Mouse (Mus musculus) lung, postnatal 4 days (tissue): ENCODE measurements around the gene Plch2.

Source experiments
- DNase-seq, 2 experiments: peaks; one replicate each; pipeline ENCODE4 v3.0.0; 2021

Plch2 gene

DNA sequence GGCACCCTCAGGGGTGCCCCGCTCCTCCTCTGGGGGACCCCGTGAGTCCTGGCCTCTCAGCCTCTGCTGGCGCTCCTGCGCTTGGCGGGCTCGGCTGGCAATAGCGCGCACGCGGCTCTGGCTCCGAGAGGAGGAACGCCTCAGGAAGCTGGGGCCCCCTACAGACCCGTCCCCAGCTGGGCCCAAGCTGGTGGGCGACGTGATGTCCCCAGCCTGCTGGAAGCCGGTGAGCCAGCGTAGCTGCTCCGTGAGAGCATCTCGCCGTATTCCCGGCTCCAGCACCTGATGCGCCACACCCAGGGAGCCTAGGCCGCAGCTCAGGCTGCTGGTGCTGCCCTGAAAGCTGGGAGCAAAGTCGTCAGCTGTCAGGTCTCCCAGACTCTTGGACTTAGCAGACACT, 72.8 kb downstream of the Plch2 start:
- no peak for DNase-seq

DNA sequence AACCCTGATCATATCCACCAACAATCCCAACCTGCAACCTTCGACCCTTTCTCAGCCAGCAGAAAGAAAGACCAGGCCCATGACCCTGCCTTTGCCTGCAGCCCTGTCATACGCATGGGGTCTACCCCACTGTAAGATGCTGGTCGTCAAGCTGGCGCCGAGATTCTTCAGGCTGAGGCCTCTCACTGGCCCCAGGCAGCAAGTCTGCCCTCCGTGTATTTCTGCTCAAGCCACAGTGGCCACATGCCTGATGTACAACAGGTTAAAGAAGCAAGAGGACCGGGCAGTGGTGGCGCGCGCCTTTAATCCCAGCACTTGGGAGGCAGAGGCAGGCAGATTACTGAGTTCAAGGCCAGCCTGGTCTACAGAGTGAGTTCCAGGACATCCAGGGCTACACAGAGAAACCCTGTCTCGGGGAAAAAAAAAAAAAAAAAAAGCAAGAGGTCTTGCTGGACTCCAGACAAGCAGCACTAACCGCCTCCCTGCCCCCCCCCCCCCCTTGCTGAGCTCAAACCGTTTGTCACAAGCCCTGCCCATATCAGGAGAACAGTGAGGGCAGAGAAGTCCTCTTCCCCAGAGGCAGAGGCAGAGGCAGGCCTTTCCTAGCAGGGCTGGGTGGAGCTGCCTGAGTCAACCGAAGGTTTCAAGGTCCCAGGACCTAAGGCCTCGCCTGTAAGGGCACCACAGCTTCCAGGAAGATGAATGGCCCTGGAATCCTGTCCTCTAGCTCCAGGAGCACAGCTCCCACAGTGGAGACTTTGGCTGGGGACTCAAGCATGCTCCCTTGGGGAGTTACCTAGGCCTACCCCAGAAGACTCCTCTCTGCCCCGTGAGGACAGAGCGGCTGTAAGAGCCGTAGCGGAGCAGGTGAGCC, 74.1 kb downstream of the Plch2 start:
- no peak for DNase-seq

DNA sequence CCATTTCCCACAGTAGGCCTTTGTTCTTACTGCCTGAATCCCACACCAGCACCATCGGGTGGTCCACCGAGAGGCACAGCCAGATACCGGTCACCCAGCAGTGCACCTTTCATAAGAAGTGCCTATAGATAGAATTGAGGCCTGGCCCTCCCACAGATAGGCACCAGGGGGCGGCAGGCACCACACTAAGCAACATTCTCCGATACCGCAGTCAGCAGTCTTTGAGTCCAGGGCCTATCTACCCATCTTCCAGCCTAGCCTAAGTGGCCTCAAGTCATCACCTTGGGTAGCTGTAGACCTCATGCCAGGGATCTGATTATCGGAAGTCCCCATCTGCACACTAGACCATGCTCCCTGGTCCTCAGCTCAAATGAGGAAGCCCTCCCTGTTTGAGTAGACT, 75.1 kb downstream of the Plch2 start:
- DNase-seq: peak; percentile 70 to 71

DNA sequence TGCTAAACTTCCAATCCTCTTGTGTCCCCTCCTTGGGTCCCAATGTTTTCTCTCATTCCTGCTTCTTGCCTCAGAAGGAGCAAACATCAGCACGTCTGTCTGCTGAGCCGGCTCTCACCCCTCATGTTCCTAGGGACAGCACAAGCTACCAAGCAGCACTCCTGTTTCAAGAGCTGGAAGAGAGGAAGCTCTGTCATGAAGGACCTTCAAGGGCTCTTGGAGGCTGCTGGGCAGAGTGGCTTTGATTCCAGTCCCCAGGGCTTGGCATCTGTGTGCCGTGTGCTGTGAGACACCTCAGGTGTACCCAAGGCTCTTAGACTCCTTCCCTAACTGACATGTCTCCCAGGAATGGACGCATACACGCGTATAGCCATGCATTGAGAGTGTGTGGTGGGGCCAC, 75.5 kb downstream of the Plch2 start:
- peak; percentile 45 to 66 for DNase-seq

DNA sequence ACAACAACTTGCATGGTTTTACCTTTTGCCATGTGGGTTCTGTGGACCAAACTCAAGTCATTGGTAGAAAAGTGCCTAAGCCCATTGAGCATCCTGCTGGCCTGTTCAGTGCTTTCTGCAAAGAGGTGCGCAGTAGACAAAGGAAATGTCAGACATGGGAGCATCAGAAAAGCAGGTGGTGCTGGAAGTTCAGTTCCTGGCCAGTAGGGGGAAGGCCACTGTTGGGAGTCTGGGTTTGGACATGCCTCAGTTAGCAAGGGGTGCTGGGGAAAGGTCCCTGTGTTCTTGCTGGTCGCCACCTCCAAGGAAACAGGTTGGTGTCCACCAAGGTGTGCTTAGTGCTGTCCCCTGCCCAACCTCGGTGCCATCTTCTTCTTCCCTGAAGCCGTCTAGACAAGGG, 76.5 kb downstream of the Plch2 start:
- no peak for DNase-seq

DNA sequence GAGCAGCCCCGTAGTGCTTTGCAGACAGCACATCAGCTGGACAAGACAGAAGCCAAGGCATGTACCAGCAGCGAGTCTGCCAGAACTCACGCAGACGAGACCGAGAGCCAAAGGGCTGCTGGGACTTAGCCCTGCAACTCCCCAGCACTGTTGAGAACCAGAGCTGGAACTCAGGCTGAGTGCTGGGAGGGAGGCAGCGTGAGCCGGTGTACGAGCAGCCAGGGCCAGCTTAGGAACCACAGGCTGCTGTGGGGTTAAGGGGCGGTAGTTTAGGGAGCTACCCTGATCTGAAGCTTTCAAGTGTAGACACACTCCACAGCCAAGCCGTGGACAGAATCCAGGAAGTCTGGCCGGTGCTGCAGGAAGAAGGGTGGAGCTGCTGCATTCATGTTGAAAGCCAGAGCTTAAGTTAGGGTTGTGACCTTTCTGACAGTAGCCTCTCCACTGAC, 82.4 kb downstream of the Plch2 start:
- no peak for DNase-seq

DNA sequence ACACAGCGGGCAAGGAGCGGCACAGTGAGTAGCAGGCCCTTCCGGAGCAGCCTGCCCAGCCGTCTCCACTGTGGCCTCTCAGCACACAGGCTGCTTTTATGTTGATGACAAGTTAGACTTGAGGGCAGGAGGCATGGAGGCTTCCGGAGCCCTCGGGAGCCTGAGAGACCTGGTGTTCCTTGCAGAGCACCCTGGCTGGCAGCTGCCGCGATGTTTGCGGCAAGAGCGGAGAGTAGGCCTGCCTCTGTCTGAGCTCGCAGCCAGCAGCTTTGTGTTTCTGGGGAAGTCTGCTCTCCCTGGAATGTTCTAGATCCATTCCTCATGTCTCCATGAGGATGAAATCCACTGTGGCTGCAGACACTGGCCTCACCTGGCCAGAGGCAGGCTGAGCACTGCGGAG, 84.0 kb downstream of the Plch2 start:
- no peak for DNase-seq

DNA sequence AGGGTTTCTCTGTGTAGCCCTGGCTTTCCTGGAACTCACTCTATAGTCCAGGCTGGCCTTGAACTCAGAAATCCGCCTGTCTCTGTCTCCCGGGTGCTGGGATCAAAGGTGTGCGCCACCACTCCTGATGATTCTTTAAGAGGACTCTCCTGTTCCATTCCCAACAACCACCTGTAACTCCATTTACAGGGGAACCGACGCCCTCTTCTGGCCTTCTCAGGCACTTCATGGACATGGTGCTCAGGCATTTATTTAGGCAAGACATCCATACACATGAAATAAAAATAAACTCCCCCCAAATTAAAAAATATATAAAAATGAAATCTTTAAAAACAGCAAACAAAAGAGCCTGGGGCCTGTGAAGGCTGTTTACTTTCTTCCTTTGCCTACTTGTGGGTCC, 89.4 kb downstream of the Plch2 start:
- peak in 1 of 2 experiments; percentile 61 for DNase-seq

DNA sequence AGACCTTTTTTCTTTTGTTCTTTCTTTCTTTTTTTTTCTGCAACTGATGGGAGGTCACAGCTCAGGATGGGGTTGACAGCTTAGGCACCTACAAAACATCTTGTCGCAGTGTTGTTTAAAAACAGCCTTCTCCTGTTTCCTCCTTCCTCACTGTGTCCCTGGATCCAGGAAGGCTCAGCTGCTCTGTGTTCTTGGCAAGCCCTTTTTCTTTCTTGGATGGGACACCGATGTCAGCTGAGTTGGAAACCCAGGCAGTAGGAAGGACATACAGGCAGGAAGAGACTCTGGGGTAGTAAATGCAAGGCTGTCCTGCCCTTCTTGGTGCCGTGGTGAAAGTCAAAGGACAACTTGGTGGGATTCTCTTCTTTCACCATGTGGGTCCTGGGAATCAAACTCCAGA, 90.7 kb downstream of the Plch2 start:
- DNase-seq: no peak

DNA sequence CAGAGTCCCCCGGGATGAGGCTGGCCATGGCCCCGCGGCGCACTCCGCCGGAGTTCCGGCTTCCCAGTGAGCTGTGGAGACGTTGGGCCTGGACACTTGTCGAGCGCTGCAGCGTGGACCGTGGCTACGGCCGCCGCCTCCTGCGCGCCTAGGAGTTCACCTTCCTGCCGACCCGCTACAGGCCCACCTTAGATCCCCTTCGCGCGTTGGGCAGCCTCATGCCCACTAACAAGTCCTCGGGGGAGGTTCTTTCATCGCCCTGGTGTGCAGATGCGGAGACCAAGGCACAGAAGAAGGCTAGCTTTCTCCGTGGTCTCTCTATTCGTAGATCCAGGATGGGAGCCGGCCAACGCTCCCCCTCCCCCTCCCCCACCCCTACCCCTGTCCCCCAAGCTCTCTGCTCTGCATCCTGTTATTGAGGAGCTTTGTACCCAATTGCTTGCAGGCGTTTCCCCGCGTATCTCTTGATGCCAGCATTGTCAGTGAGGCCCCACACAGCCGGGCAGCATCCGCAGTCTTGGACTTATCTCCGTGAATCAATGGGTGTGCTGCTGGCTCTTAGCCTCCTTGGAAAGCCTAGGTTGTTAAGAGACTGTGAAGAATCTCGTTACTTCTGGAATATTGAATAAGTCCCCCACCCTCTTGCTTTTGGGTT, 91.9 kb downstream of the Plch2 start:
- DNase-seq: no peak

DNA sequence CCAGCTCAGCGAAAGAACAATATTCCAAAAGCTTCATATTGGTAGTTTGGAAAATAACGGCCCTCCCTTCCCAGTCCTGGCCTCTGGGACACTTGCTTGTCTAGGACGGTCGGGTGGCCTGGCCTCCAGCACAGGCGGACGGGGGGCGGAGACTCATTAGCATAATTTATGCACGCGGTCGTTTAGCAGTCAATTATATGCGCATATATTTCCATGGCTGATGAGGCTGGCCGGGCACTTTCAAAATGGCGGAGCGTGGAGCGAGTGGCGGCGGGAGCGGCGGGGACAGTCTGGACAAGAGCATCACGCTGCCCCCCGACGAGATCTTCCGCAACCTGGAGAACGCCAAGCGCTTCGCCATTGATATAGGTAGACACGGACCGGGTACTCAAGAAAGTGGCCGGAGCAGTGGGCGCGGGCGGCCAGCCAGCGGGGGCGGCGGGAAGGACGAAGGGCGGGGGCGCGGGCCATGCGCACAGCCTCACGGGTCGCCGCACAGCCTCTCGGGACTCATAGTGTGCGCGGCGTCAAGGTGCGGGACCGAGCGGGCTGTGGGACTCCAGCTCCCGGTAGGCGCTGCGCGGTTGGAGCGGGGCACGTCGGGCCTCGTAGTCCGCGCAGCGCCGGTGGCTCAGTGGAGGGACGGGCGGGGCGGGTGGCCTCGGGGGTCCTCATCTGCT, 92.5 kb downstream of the Plch2 start, which contains the start of gene Pank4:
Gene Pank4 (plus strand): TSS at position 223 of the 680 bp plus-strand sequence.
- DNase-seq: peak; percentile 91 to 93

DNA sequence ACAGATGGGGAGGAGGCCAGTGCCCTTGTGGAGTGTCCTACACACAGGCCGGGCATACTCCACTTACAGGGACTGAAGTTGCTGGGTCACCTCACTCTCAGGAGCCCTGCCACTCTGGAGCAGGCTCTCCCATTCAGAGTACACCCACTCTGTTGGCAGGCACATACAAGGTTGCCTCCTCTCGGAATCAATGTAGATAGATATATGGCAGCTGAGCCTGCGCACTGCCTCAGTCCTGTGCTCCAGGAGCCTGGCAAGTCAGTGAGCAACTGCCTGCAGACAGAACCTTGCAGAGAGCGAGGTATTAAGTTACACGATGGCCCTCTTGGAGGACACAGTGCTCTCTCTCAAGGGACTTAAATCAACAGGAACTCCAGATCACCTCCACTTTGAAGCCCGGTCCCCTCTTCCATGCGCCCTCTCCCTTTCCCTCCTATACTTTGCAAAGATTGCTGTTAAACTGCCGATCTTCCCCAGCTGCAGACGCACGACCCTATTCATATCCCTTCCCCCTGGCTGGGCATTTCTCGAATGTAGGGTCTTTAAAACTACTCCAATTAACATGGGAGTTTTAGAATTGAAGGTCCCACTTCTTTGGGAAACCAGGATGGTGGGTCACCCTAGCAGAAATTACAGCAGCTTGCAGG, 93.3 kb downstream of the Plch2 start:
- DNase-seq: no peak

DNA sequence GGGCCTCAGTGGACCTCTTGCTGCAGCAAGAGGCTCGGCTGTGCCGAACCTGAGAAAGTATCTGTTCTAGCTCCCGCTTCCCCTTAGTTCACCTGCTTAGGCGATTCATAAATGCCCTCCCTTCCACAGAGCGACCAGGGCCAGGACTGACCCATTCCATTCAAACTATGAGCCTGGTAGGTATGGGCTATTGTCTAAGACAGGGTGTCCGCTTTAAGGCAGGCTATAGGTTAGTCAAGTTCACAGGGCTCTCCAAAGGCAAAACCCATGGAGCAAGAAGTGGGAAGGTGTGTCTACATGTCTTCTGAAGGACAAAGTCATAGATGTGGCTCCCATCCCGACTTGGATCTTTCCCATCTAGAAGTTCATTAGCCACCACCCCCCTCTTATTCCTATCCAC, 93.9 kb downstream of the Plch2 start:
- no peak for DNase-seq

DNA sequence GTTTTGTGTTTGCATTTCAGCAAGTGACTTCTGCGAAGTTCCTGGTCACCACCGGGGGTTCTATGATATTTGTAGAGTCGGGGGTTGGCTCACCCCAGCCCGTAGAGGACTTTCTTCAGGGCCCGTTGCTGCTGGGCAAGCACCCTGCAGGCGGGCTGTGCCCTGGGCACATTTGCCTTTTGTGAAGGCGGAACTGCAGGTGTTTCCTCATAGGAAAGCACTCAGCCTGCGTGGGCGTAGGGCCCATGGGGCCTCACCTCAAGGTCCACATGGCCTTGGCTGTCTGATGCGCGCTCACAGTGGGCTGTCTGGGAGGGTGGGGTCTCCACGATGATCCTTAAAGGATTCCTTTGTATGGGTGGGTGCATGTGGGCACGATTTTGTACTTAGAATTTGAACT, 94.7 kb downstream of the Plch2 start:
- DNase-seq: peak; percentile 55 to 67

DNA sequence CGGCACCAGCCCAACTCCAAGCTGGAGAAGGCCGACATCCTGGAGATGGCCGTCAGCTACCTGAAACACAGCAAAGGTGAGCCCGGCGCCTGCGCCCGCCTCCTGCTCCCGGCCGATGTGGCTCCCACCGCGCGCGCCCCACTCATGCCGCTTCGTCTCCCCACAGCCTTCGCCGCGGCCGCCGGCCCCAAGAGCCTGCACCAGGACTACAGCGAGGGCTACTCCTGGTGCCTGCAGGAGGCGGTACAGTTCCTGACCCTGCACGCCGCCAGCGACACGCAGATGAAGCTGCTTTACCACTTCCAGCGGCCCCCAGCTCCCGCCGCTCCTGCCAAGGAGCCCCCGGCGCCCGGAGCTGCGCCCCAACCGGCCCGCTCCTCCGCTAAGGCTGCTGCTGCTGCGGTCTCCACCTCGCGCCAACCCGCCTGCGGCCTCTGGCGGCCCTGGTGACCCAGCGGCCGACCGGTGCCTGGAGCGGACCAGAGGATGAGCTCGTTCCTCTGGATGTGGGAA, 95.3 kb downstream of the Plch2 start:
- DNase-seq: peak; percentile 57 to 61

DNA sequence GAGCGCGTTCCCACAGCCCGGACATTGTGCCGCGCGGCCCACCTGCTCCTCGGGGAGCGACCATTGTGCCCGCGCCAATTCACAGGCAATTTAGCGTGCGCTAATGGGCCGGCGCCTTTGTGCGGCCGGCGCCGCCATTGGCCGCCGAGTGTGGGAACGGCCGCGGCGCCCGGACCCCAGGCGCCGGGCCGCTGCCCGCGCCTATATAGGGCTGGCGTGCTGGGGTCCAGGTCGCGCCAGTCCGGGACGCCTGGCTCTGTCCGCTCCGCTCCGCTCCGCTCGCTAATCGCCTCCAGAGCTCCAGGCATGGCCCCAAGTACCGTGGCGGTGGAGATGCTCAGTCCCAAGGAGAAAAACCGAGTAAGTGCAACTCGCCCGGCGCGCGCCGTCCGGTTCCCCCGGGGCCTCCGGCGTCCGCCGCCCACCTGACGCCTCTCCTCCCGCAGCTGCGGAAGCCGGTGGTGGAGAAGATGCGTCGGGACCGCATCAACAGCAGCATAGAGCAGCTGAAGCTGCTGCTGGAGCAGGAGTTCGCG, 95.8 kb downstream of the Plch2 start, which contains the start of gene Hes5:
Gene Hes5 (plus strand): TSS at position 234 of the 536 bp plus-strand sequence.
- no peak for DNase-seq

DNA sequence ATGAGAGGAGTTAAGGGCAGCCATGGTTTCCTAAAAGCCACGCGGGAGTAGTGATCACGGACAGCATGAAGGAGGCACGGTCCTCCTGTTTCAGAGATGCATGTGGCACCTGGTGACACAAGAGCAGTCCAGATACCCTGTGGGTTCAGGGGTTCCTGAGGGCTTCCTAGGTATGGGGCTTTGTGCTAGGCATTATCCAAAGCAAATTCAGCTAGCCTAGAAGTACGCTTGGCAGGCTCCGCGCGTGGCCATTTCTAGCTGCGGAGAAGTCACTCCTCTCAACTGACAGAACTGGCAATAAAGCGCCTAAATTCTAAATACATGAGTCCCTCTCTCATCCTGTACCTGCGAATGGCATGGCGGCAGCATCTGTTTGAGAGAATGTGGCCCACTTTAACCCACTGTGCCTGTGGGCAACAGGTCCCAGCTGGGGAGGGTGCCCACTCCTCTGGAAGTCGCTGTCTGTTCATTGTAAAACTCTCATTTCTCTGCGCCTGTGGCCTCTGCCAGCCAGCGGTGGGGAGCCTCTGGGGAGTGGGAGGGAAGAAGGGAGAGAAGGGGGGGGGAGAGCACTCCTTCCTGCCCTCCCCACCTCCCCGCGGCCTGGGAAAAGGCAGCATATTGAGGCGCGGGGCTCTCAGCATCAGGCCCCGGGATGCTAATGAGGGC, 96.4 kb downstream of the Plch2 start:
- DNase-seq: no peak

DNA sequence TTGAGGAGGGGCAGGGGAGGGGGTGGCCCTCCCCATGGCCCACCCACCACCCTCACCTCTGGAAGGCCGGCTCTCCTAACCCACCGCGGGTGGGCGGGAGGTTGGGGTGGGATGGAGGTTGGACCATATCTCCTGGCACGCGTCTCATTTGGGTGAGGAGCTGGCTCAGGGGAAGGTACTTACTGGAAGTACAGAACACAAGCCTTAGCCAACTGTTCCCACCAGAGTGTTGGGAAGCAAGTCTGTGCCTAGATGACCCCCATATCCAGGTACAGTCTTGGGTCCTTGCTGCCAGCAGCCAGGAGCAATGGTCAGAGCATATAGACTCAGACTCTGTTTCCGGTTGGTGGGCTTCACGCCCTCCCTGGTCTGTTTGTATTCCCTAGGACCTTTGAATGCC, 98.0 kb downstream of the Plch2 start:
- no peak for DNase-seq

DNA sequence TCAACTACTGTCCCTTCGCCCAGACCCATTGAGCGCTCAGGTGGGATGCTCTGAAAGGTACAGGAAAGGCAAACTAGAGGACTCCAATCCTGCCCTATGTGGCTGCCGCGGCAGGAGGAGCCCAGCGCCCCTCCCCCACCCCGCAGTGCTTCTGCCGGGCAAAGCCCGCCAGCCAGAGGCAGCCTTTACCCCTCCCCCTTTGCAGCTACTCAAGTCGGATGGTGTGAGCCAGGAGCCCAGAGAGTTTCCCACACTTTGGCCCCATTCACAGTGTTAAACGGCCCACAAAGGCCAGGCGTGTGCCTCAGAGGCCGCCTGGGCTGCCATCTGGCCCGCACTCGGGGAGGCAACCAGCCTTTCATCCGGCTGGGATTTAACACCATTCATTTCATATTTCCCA, 98.4 kb downstream of the Plch2 start:
- DNase-seq: peak in 1 of 2 experiments; percentile 52

DNA sequence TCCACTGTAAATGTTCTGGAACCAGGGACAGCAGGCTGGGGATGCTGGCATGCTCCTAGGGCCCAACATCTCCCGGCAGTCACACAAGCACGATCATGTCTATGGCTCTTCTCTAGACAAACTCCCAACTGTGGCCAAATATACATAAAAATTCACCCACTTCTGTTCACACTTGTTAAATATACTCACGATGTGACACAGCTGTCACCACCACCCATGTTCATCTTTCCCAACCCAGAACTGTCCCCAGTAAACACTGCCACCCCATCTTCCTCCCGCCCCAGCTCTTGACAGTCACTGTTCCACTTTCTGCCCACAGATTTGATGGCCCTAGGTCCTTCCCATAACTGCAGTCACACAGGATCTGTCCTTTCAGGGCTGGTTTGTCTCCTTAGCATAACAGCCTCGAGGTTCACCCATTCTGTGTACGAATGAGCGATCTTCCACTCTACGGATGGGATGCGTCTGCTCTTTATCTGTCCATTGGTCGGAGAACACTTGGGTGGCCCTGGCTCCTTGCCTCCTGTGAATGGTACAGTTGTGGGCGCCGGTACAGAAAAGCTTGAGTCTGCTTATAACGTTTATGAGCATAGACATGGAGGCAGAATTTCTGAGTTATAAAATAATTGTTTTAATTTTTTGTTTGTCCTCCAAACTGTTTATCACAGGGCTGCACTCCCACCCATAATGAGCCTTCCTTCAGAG, 99.1 kb downstream of the Plch2 start:
- DNase-seq: no peak

DNA sequence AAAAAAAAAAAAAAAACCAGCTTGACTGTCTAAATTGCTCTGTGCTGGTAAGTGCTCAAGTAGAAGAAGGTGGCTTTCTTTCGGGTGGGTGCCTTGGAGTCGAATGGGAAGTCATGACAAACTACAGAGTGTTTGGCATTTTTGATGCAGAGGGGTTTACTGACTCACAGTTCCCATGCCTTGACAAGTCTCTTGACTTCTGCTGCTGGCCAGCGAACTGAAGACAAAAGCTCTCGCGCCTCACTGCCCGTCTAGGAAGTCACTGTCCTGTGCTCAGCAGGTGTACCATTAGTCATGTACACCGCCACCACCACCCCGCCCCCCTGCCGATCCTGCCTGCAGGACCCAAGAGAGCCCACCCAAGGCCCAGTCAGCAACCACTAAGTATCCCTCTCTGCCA, 100.0 kb downstream of the Plch2 start:
- no peak for DNase-seq
